Mouse (Mus musculus) ES-E14 (cell line): ENCODE results near the gene Bola1. TPM values are rescaled to one million over a fixed set of nuclear protein-coding genes. Genes with fewer than 3 reads are reported as not detected.

Experiments
- DNase-seq: peaks from one replicate; pipeline ENCODE4 v3.0.0-alpha.2; 2013; ENCODE audit warnings: low read depth, low spot score
- H3K27ac ChIP-seq: 2 replicates; pipeline ENCODE4 v1.5.1; 2012; ENCODE audit warnings: low read depth, mild to moderate bottlenecking, low read length, moderate library complexity, mixed read lengths; ENCODE audit not compliant: poor library complexity, insufficient read depth, severe bottlenecking
- H3K36me3 ChIP-seq: 2 replicates; pipeline ENCODE4 v1.6.1; 2012; ENCODE audit warnings: mild to moderate bottlenecking, low read length, moderate library complexity, mixed read lengths; ENCODE audit not compliant: control insufficient read depth, poor library complexity, insufficient read depth, severe bottlenecking
- H3K4me1 ChIP-seq, 2 experiments: fragments of 150-350 bp in 1 of 2; sonication (generic) in 1 of 2; 2 replicates each; pipeline ENCODE4 v1.6.1; 2012; ENCODE audit warnings: low read length in 2 of 2, mild to moderate bottlenecking in 1 of 2, mixed read lengths in 1 of 2; ENCODE audit not compliant: control insufficient read depth in 2 of 2, insufficient read depth in 2 of 2, poor library complexity in 1 of 2
- H3K4me3 ChIP-seq, 2 experiments: fragments of 150-350 bp in 1 of 2; sonication (generic) in 1 of 2; 2 replicates each; pipeline ENCODE4 v1.5.1; 2012; ENCODE audit warnings: low read length in 2 of 2, low read depth in 1 of 2, mild to moderate bottlenecking in 1 of 2, mixed read lengths in 1 of 2; ENCODE audit not compliant: insufficient read depth in 1 of 2, poor library complexity in 1 of 2, severe bottlenecking in 1 of 2
- H3K9ac ChIP-seq: 2 replicates; pipeline ENCODE4 v1.6.1; 2012; ENCODE audit warnings: low read depth, mild to moderate bottlenecking, low read length, mixed read lengths; ENCODE audit not compliant: poor library complexity, insufficient read depth, severe bottlenecking
- H3K9me3 ChIP-seq: fragments of 150-350 bp; sonication (generic); 2 replicates; pipeline ENCODE4 v1.6.1; 2012; ENCODE audit warnings: low read depth, mild to moderate bottlenecking, low read length; ENCODE audit not compliant: control insufficient read depth, insufficient read depth
- CHD2 ChIP-seq: IDR thresholded peaks from 2 replicates; pipeline ENCODE4 v1.6.1; 2014; ENCODE audit warnings: mild to moderate bottlenecking, low read depth, low read length, inconsistent platforms
- HCFC1 ChIP-seq: IDR thresholded peaks from 2 replicates; pipeline ENCODE4 v1.6.1; 2012; ENCODE audit warnings: low read length, inconsistent platforms, borderline replicate concordance; ENCODE audit not compliant: insufficient read depth
- MAFK ChIP-seq: IDR thresholded peaks from 2 replicates; pipeline ENCODE4 v1.6.1; 2014; ENCODE audit warnings: mild to moderate bottlenecking, low read depth, low read length, inconsistent platforms; ENCODE audit not compliant: insufficient read depth
- ZC3H11A ChIP-seq: IDR thresholded peaks from 2 replicates; pipeline ENCODE4 v1.6.1; 2012; ENCODE audit warnings: low read depth, mild to moderate bottlenecking, inconsistent platforms, low read length, borderline replicate concordance
- ZNF384 ChIP-seq: IDR thresholded peaks from 2 replicates; pipeline ENCODE4 v1.6.1; 2012; ENCODE audit warnings: low read depth, low read length, inconsistent platforms
- in situ Hi-C, 2 experiments: fragments of 600-800 bp; cut with MboI; formaldehyde crosslinking; loops; one replicate each; pipeline ENCODE4 v1.15.1; 2025; ENCODE audit warnings: low sequenced_read_pairs in 2 of 2, inconsistent platforms in 1 of 2; ENCODE audit not compliant: unreplicated experiment in 2 of 2
- total RNA-seq: library from RNA; depleted of rRNA; stranded (reverse); fragments of 300-350 nt; gene quantifications from 2 replicates; pipeline ENCODE4 v1.2.3, GENCODE M21; 2012

Bola1 gene
- total RNA-seq, 1 experiment, result 76.4 TPM

DNA sequence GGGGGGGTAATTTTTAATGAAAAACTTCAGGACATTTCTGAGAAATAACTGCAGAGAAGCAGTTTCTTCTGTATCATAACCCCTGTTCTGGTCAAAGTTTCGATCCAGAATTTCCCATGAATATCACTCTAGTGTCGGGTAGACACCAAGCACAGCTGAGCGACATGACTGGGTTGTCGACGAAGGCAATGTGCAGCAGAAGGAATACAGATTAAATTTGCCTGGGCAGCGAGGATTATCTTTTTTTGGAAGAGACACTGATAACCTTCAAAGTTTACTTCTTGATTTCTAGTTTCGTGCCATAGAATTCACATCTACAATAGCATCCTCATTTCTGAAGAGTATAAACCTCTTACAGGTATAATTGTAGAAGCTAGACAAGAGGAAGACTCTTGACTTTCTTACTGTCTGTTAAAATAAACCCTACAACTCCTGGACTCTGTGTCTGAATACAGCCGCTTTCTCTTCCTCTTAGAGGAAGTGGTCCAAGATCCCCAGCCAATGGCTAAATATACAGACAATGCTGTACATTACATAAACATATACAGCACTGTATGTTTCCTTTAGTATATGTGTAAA, 46.7 kb upstream of the Bola1 start:
- no peak overlapping the region for H3K9ac ChIP-seq
- no peak for DNase-seq
- in situ Hi-C loops, result no loop called here
- H3K36me3 ChIP-seq, result no peaks in the 10 kb centered on the region
- no peak overlapping the region for H3K27ac ChIP-seq
- peaks cover 2 to 7% of the 10 kb centered on the region in 2 experiments; a peak in 2 of 4 replicates for H3K4me1 ChIP-seq
- TF ChIP-seq HCFC1, result no peak
- no peak for TF ChIP-seq CHD2
- TF ChIP-seq ZC3H11A, result no peak
- no peak for TF ChIP-seq ZNF384
- TF ChIP-seq MAFK, result no peak
- H3K9me3 ChIP-seq, result no peaks in the 10 kb centered on the region
- H3K4me3 ChIP-seq, result no peak overlapping the region

GRCm38 (mm10) chr3:96264404-96264949, 45.0 kb upstream of the Bola1 start:
- Histone ChIP-seq H3K4me1 (peaks cover 0 to 7% of the 10 kb centered on the region in 2 experiments; a peak in 2 of 4 replicates), H3K27ac (no peak overlapping the region; the same call in 1 of the 2 replicates), H3K9me3 (no peaks in the 10 kb centered on the region), H3K4me3 (peak overlapping the region; percentile 56 to 70; a peak in 2 of 4 replicates), H3K9ac (peak overlapping the region; percentile 27; the same call in 1 of the 2 replicates), H3K36me3 (no peaks in the 10 kb centered on the region)
- TF ChIP-seq CHD2 (no peak), ZNF384 (no peak), HCFC1 (no peak), ZC3H11A (no peak), MAFK (no peak)
- in situ Hi-C loops, result no loop called here
- no peak for DNase-seq

GRCm38 (mm10) chr3:96263558-96264403, 44.3 kb upstream of the Bola1 start:
- Histone ChIP-seq H3K4me3 (peak overlapping the region; percentile 56 to 70), H3K27ac (peak overlapping the region; percentile 80), H3K9me3 (no peaks in the 10 kb centered on the region), H3K9ac (peak overlapping the region; percentile 90), H3K4me1 (peaks cover 0 to 7% of the 10 kb centered on the region in 2 experiments; a peak in 2 of 4 replicates), H3K36me3 (no peaks in the 10 kb centered on the region)
- DNase-seq, result no peak
- TF ChIP-seq HCFC1 (no peak), CHD2 (no peak), ZC3H11A (no peak), ZNF384 (no peak), MAFK (no peak)
- in situ Hi-C loops, result no loop called here

GRCm38 (mm10) chr3:96262979-96263550, 43.6 kb upstream of the Bola1 start, which contains the start of gene Hist2h4:
Gene Hist2h4 (minus strand): TSS chr3:96263311.
- TF ChIP-seq MAFK (no peak), HCFC1 (peak; percentile 59; the same call in 1 of the 2 replicates), CHD2 (no peak), ZC3H11A (no peak), ZNF384 (peak; percentile 69)
- H3K4me1 ChIP-seq, result peaks cover 0 to 5% of the 10 kb centered on the region in 2 experiments; a peak in 2 of 4 replicates
- in situ Hi-C loops, result no loop called here

More at GRCm38 (mm10) chr3:96262979-96263550, 43.6 kb upstream of the Bola1 start, which contains the start of gene Hist2h4:
- no peaks in the 10 kb centered on the region for H3K9me3 ChIP-seq
- H3K36me3 ChIP-seq, result no peaks in the 10 kb centered on the region
- H3K27ac ChIP-seq, result peak within 1 kb of the TSS; percentile 96
- H3K9ac ChIP-seq, result peak within 1 kb of the TSS; percentile 90
- DNase-seq, result peak; percentile 93
- H3K4me3 ChIP-seq, result peak within 1 kb of the TSS; percentile 56 to 74
